Mouse (Mus musculus) limb, embryonic 10.5 days (tissue): ENCODE results near the gene Mpnd. TPM values are rescaled to one million over a fixed set of nuclear protein-coding genes. Genes with fewer than 3 reads are reported as not detected.

Source experiments
- DNase-seq: peaks from one replicate; pipeline ENCODE4 v3.0.0-alpha.2; 2017; ENCODE audit warnings: low spot score
- H3K27ac ChIP-seq: fragments of 300-500 bp; sonication (generic); 2 replicates; pipeline ENCODE4 v1.5.1; 2016; ENCODE audit warnings: mild to moderate bottlenecking
- H3K27me3 ChIP-seq: fragments of 300-500 bp; sonication (generic); 2 replicates; pipeline ENCODE4 v1.6.1; 2016; ENCODE audit warnings: low read depth, mild to moderate bottlenecking; ENCODE audit not compliant: poor library complexity, severe bottlenecking
- H3K36me3 ChIP-seq: fragments of 300-500 bp; sonication (generic); 2 replicates; pipeline ENCODE4 v1.6.1; 2016; ENCODE audit warnings: mild to moderate bottlenecking, moderate library complexity
- H3K4me1 ChIP-seq: fragments of 300-500 bp; sonication (generic); 2 replicates; pipeline ENCODE4 v1.6.1; 2016
- H3K4me3 ChIP-seq: fragments of 300-500 bp; sonication (generic); 2 replicates; pipeline ENCODE4 v1.5.1; 2016; ENCODE audit warnings: mild to moderate bottlenecking, moderate library complexity
- H3K9me3 ChIP-seq: fragments of 300-500 bp; sonication (generic); replicated peaks from 2 replicates; pipeline ENCODE4 v1.6.1; 2016; ENCODE audit warnings: mild to moderate bottlenecking
- WGBS: fragments of 180-500 bp; shearing (Covaris S2); methylation state at CpG from one replicate; pipeline ENCODE4 v1.1.7; 2016; 5-methylcytosine and 5-hydroxymethylcytosine counted together
- polyA plus RNA-seq: library from polyadenylated mRNA; unstranded; fragments of >200 nt; fragmentation: Nextera tagmentation; extraction: Ambion mirVana; gene quantifications from 2 replicates; pipeline ENCODE4 v1.2.1, GENCODE M21; 2016

The Mpnd gene
- polyA plus RNA-seq, 1 experiment from 2014 or later, result 130 TPM

GRCm38 (mm10) chr17:55964996-55965395, 40.5 kb upstream of the Mpnd start:
- 81% methylated on average over 9 of the region's 9 CpGs for WGBS
- no peak overlapping the region for H3K27ac ChIP-seq
- H3K9me3 ChIP-seq, result no peaks in the 10 kb centered on the region
- H3K4me3 ChIP-seq, result no peak overlapping the region
- no peak for DNase-seq
- peaks cover 13% of the 10 kb centered on the region for H3K4me1 ChIP-seq
- H3K36me3 ChIP-seq, result peaks cover 80% of the 10 kb centered on the region
- 0 out of 2 replicates have a peak, but pooled peaks cover 12% of the 10 kb centered on the region for H3K27me3 ChIP-seq

DNA sequence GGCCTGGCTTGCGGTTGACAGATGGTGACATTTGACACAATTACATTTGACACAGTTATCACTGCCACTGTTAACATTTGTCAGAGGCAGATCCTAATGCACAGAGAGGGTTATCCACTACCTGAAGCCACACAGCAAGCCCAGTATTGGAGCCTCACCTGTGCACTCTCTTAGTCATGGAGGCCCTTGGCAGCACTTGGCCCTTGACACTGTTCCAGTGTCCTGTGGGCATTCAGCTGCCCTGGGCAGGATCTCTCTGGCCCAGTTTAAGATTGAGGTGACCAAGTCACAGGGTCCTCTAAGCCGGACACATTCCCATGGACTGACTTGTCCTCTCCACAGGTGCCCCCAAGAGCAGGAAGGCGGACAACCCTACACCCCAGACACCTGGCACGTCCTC, 38.3 kb upstream of the Mpnd start:
- H3K4me3 ChIP-seq, result no peak overlapping the region
- no peaks in the 10 kb centered on the region for H3K9me3 ChIP-seq
- peaks cover 28% of the 10 kb centered on the region for H3K4me1 ChIP-seq
- peaks cover 23% of the 10 kb centered on the region for H3K27me3 ChIP-seq
- 95% methylated on average over 4 of the region's 4 CpGs for WGBS
- no peak for DNase-seq
- no peak overlapping the region for H3K27ac ChIP-seq
- peaks cover 63% of the 10 kb centered on the region for H3K36me3 ChIP-seq

DNA sequence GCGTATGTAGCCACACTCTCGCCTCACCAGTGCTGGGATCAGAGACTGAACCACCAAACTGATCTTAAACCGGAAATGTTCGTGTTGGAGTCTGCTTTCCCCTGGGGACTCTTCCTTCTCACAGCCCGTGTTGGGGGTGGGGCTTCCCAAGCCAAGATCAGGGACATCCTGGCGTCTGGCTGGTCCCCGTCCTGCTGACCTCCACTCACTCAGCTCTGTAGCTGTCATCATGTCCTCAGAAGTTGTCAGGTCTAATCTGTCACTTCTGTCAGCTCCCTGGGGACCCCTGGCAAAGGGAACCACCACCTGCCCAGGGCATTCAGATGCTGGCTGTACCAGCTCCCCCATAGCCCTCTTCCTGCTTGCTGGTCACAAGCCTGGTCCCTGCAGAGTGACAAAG, 37.3 kb upstream of the Mpnd start:
- peaks cover 28% of the 10 kb centered on the region for H3K4me1 ChIP-seq
- no peak for DNase-seq
- WGBS, result 69% methylated on average over 7 of the region's 7 CpGs

DNA sequence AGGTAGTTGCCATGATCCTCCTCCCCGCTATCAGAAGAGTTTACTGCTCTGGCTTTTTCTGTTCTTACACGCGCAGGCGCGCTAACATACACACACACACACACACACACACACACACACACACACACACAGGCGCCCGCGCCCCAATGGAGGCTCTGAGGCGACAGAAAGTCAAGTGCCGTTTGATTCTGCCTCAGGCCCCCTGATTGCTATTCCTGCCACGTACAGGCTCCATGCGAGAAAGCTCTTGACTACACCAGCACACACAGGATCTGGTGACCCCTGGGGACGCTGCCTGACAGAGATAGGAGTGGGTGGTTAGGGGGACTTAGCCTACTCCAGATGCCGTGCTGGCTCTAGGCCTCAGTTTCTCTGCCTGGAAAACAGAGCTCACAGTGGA, 36.0 kb upstream of the Mpnd start:
- 61% methylated on average over 14 of the region's 14 CpGs for WGBS
- no peaks in the 10 kb centered on the region for H3K9me3 ChIP-seq
- H3K4me3 ChIP-seq, result peak overlapping the region; percentile 63; the same call in 1 of the 2 replicates
- no peak for DNase-seq
- H3K4me1 ChIP-seq, result peaks cover 28% of the 10 kb centered on the region
- peaks cover 31% of the 10 kb centered on the region for H3K27me3 ChIP-seq
- H3K36me3 ChIP-seq, result peaks cover 61% of the 10 kb centered on the region
- H3K27ac ChIP-seq, result peak overlapping the region; percentile 90

More for the DNA sequence above, 37.3 kb upstream of the Mpnd start:
- peaks cover 31% of the 10 kb centered on the region for H3K27me3 ChIP-seq
- peaks cover 63% of the 10 kb centered on the region for H3K36me3 ChIP-seq
- no peak overlapping the region for H3K27ac ChIP-seq
- H3K9me3 ChIP-seq, result no peaks in the 10 kb centered on the region
- H3K4me3 ChIP-seq, result no peak overlapping the region

- no peaks in the 10 kb centered on the region for H3K9me3 ChIP-seq
- WGBS, result 8% methylated on average over 55 of the region's 55 CpGs
- H3K4me3 ChIP-seq, result peak within 1 kb of the TSS; percentile 63
- peaks cover 31% of the 10 kb centered on the region for H3K27me3 ChIP-seq
- H3K27ac ChIP-seq, result peak within 1 kb of the TSS; percentile 90
- peak; percentile 84 for DNase-seq
- peaks cover 57% of the 10 kb centered on the region for H3K36me3 ChIP-seq
- peaks cover 28% of the 10 kb centered on the region for H3K4me1 ChIP-seq
Observed at GRCm38 (mm10) chr17:55969966-55970891, 35.3 kb upstream of the Mpnd start, which contains the start of gene Shd. Shd (plus strand) TSS chr17:55970467.

DNA sequence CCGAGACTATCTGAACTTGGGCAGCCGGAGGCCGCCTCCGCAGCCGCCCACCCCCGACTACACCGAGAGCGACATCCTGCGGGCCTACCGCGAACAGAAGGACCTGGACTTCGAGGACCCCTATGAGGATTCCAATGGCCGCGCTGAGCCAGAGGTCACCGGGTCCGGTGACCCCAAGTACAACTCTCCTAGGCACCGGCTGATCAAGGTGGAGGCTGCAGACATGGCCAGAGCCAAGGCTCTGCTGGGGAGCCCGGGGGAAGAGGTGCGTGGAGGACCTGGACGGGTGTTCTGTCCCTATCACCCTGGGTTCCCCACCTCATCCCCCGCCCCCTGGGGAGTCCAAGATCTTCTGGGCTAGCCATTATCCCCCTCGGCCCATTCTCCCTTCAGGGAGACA, 34.1 kb upstream of the Mpnd start:
- no peaks in the 10 kb centered on the region for H3K9me3 ChIP-seq
- H3K4me3 ChIP-seq, result peak overlapping the region; percentile 63
- H3K27me3 ChIP-seq, result peaks cover 31% of the 10 kb centered on the region
- no peak for DNase-seq
- 27% methylated on average over 22 of the region's 22 CpGs for WGBS
- H3K36me3 ChIP-seq, result peaks cover 46% of the 10 kb centered on the region
- peak overlapping the region; percentile 90; the same call in 1 of the 2 replicates for H3K27ac ChIP-seq
- peaks cover 31% of the 10 kb centered on the region for H3K4me1 ChIP-seq

GRCm38 (mm10) chr17:55976255-55976862, 29.2 kb upstream of the Mpnd start:
- peaks cover 22% of the 10 kb centered on the region for H3K36me3 ChIP-seq
- H3K4me3 ChIP-seq, result no peak overlapping the region
- 16% methylated on average over 13 of the region's 13 CpGs for whole genome bisulfite sequencing
- H3K4me1 ChIP-seq, result peaks cover 12% of the 10 kb centered on the region
- no peaks in the 10 kb centered on the region for H3K9me3 ChIP-seq
- H3K27me3 ChIP-seq, result peaks cover 13% of the 10 kb centered on the region
- H3K27ac ChIP-seq, result no peak overlapping the region
- DNase-seq, result peak; percentile 85

GRCm38 (mm10) chr17:55977301-55977700, 28.2 kb upstream of the Mpnd start:
- Histone ChIP-seq H3K4me1 (peaks cover 9% of the 10 kb centered on the region), H3K27ac (no peak overlapping the region), H3K27me3 (peaks cover 7% of the 10 kb centered on the region; the same call in 1 of the 2 replicates), H3K9me3 (no peaks in the 10 kb centered on the region), H3K4me3 (no peak overlapping the region), H3K36me3 (peaks cover 22% of the 10 kb centered on the region)
- WGBS, result 45% methylated on average over 3 of the region's 3 CpGs
- no peak for DNase-seq

GRCm38 (mm10) chr17:55986030-55986961, 19.2 kb upstream of the Mpnd start, which contains the start of gene Fsd1:
Fsd1 (plus strand) TSS chr17:55986509.
- 11% methylated on average over 35 of the region's 35 CpGs for WGBS
- peak within 1 kb of the TSS; percentile 75 for H3K4me3 ChIP-seq

DNA sequence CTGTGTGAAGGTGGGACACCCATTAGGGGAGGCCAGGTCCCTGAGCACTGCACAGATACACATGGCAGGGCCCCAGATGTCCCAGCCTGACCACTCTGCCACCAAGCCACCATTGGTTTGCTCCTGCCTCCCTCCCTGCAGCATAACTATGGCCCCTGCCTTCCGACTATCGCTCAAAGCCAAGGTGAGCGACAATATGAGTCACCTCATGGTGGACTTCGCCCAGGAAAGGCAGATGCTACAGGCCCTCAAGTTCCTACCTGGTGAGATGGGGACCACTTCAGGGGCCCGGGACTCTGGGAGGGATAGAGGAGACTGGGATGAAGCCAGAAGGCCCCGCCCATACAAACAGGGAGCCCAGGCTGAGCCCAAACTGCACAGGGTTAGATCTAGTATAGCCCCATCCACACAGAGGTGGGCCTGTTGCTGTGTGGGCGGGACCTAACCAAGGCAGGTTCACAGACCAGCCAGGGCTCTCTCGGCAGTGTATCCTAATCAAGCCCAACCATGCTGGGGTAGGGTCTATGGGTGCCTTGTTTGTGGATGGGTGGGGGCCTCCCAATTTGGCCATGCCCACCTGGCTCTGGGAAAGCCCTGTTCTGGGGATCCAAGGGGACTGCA, 15.1 kb upstream of the Mpnd start:
- WGBS, result 79% methylated on average over 8 of the region's 8 CpGs
- H3K4me3 ChIP-seq, result no peak overlapping the region
- H3K27ac ChIP-seq, result no peak overlapping the region
- peaks cover 12% of the 10 kb centered on the region for H3K4me1 ChIP-seq
- peaks cover 20% of the 10 kb centered on the region for H3K36me3 ChIP-seq
- no peaks in the 10 kb centered on the region for H3K9me3 ChIP-seq
- H3K27me3 ChIP-seq, result 0 out of 2 replicates have a peak, but pooled peaks cover 2% of the 10 kb centered on the region
- DNase-seq, result no peak

More at GRCm38 (mm10) chr17:55986030-55986961, 19.2 kb upstream of the Mpnd start, which contains the start of gene Fsd1:
- Histone ChIP-seq H3K4me1 (peaks cover 12% of the 10 kb centered on the region), H3K27me3 (0 out of 2 replicates have a peak, but pooled peaks cover 2% of the 10 kb centered on the region), H3K36me3 (0 out of 2 replicates have a peak, but pooled peaks cover 4% of the 10 kb centered on the region), H3K27ac (peak within 1 kb of the TSS; percentile 79), H3K9me3 (no peaks in the 10 kb centered on the region)
- DNase-seq, result peak; percentile 85

- H3K36me3 ChIP-seq, result peaks cover 33% of the 10 kb centered on the region
- H3K9me3 ChIP-seq, result no peaks in the 10 kb centered on the region
Observed at GRCm38 (mm10) chr17:55996007-55996406, 9.5 kb upstream of the Mpnd start.

More at GRCm38 (mm10) chr17:55996007-55996406, 9.5 kb upstream of the Mpnd start:
- Histone ChIP-seq H3K4me3 (no peak overlapping the region), H3K4me1 (peaks cover 11% of the 10 kb centered on the region), H3K27me3 (peaks cover 22% of the 10 kb centered on the region), H3K27ac (no peak overlapping the region)
- WGBS, result 92% methylated on average over 15 of the region's 15 CpGs
- DNase-seq, result no peak
